Mouse (Mus musculus): ENCODE results near the gene Slc15a4.

Gene Slc15a4

DNA sequence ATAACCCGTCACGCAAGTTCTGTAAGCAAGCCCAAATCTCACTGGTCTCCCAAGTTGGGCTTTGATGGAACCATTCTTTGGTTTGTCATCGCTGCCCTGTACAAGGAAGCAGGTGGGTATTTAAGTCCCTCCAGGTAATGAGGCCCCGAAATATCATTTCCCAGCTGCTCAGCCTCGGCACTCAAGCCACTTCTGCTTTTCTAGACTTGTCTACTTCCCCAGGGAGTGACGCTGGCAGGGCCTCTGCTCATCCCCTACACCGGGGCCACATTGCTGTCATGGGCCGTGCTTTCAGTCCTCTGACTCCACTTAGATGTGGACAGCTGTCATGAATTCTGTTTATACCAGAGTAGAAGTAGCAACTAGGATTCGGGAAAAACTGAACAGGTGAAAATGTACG is 11.6 kb downstream of the Slc15a4 start:
- DNase-seq (ENCODE audit: low read depth, low spot score), result no peak

DNA sequence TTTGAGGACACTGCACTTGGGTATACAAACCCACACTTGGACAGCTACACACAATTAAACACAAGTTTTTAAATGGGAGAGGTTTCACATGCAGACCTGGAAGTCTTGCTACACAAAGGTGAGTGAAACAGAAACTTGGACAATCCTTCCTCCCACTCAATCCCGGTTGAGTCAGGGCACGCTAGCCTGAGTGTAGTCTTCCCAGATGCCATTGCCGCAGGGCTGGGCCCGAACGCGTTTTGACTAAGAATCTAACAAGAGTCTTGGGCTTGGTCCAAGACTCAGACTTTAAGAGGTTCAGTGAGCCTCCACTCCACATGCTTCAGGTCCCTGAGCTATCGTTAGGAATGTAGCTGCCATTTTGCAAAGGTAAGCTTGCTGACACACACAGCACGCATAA is 12.3 kb downstream of the Slc15a4 start:
- no peak for DNase-seq (ENCODE audit: low read depth, low spot score)

GRCm38 (mm10) chr5:127618834-127619233 is 13.9 kb downstream of the Slc15a4 start:
- DNase-seq (ENCODE audit: low read depth, low spot score), result no peak

DNA sequence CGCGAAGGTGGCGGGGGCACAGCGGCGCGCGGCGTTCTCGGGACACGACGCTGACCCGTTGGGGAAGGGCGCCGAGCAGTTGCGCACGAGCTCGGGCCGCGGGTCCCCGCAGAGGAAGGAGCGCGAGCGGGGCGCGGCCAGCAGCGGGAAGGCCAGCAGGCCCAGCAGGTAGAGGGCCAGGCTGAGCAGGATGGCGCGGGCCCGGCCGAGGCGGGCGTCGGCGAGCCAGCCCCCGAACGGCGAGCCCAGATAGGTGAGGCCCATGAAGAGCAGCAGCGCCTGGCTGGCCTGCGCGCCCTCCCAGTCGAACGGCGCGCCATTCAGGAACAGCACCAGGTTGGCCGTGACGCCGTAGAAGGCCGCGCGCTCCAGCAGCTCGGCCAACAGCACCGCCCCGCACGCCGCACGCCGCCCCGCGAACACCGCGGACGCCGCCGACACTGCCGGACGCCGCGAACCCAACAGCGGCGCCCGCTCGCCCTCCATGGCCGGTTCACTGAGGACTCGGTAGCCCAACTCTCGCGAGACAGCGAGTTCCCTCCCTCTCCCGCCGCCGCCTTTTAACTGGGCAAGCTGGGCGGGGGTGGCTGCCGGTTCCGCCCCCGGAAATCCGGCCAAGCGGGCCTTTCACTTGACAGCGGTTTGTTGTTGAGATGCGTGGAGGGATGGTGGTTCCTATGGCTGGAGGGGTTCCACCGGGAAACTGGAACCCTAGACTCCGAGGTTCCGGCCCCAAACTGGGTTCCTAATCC is 15.6 kb downstream of the Slc15a4 start:
- DNase-seq (ENCODE audit: low read depth, low spot score), result peak; percentile 96

DNA sequence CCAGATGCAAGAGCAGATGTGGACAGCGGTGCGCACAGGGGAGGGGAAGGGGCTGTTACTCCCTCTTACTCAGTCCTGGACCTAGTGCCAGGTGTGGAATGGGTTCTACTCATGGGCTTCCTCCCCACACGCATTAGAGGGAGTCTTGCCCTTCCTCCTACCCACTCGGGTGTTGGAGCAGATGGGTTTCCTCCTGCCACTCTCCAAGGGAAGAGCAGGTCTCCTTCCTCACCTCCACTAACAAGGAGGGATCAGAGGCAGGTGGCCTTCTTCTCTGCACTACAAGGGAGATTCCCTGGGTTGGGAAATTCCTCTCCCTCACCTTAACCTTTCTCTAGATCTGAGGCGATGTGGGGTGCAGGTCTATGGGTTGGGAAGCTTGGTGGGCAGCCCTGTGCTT is 16.5 kb downstream of the Slc15a4 start:
- DNase-seq (ENCODE audit: low read depth, low spot score), result no peak

DNA sequence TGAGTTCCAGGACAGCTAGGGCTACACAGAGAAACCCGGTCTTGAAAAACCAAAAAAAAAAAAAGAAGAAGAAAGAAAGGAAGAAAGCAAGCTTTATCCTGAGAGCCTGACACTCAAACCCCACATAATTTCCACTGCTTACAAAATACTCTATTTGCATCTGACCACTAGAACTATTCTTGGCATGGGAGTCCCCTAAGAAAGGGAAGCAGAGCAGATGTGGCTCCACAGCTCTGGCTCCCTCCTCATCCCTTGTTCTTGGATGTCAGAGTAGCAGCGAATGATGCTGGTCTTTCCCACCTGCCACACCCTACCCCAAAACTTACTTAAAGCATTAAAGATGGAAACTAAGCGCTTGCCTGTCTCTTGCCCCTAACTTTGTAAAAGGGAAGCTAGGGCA is 17.2 kb downstream of the Slc15a4 start:
- DNase-seq (ENCODE audit: low read depth, low spot score), result no peak

DNA sequence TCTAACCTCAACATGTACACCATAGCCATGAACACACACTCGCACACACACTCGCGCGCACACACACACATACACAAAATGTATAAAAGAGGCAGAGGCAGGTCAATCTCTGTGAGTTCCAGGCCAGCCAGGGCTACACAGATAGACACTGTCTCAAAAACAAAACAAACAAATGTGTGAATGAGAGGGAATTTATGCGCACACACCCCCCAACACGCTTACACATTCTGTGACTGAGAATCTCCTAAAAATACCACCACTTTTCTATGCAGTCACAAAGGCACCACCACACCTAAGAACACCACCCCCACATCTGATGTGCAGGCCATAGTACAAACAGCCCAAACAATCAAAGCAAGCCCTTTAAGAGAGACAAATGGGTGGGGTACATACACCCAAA is 20.3 kb downstream of the Slc15a4 start:
- DNase-seq (ENCODE audit: low read depth, low spot score), result no peak

DNA sequence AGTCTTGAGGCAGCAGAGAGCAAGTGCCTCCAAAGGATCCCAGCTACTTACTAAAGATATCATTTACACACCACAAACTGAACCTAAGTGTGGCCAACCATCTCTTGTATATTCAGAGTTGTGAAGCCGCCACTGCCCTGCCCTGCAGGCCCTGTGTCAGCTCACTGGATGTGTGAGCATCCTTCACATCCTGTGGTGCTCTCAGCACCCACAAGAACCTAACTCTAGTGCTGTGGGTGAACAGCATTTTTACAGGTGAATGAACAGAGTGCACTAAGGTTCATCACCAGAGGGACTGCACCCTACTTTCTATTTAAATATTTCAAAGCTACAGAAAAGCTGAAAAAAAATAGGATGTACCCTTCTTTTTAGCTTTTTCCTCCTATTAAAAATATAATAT is 20.8 kb downstream of the Slc15a4 start:
- DNase-seq (ENCODE audit: low read depth, low spot score), result no peak

DNA sequence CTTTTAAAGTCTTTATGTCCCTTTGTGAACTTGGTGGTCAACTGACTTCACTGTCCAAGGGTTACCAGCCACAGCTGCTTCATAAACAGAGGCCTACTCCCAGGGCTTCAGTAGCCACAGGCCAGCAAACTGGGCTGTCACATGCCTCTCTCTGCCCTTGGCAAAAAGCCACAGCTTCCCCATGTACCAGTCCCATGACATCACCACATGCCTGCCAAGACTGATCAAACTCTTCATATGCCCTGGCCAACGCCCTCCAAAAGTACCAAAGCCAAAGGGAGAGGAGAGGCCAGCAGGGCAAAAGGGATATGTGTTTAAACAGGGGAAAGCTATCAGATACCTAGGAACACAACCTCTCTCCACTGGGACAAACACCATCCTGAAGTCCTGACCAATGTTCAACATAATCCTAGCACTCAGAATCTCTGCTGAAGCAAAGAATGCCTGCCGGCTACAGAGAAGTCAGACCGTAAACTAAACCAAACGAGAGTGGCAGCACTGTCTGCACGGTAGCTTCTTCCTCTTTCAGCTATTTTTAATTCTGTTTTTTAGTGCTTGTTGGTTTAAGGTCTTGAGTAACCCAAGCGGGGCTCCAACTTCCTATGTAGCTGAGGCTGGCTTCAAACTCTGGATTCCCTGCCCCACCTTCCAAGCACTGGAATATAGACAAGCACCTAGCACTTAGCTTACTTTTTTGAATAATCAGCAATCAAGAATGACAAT is 21.7 kb downstream of the Slc15a4 start:
- DNase-seq (ENCODE audit: low read depth, low spot score), result no peak

DNA sequence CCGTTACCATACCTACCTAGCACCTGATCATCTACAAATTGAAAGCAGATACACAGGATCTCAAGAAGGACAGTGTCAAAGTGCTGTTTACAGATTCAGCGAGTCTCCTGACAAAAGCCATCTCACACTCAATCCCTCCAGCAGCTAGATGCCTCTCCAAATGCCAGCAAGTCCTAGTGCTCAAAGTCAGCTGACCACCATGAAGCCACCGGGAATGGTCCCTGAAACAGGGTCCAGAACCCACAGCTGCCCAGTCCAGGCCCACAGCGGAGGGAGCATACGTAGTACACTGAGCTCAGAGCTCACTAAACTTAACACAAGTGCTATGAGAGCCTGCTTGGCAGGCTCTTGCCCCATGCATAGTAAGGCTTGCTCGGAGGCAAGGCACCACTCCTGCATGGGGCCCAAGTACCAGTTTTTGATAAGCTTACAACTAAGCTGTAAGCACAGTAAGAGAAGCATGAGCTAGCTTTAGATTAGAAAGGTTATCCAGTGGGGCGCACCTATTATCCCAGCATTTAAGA is 23.4 kb downstream of the Slc15a4 start:
- no peak for DNase-seq (ENCODE audit: low read depth, low spot score)

- no peak for DNase-seq (ENCODE audit: low read depth, low spot score)
These were observed 25.2 kb downstream of the Slc15a4 start for GRCm38 (mm10) chr5:127607507-127607906.

GRCm38 (mm10) chr5:127602996-127603395 is 29.7 kb downstream of the Slc15a4 start:
- DNase-seq (ENCODE audit: low read depth, low spot score), result no peak

DNA sequence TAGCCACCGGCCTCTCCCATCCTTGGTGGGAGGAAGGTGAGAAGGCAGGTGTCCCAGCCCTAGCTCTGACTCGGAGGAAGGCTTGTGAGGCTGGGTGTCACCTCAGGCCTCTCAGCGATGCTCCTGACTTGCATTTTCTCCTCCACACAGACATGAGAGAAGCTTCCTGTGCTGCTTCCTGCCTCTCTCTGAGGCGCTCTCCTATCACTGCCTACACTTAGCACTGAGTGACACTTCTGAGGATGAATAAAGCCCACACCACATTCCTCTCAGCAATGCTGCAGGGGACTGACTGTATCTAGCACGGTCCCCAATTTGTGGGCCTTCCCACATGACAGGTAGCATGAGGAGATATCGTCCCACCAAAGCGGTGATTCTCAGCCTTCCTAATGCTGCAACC is 35.8 kb downstream of the Slc15a4 start:
- DNase-seq (ENCODE audit: low read depth, low spot score), result no peak

DNA sequence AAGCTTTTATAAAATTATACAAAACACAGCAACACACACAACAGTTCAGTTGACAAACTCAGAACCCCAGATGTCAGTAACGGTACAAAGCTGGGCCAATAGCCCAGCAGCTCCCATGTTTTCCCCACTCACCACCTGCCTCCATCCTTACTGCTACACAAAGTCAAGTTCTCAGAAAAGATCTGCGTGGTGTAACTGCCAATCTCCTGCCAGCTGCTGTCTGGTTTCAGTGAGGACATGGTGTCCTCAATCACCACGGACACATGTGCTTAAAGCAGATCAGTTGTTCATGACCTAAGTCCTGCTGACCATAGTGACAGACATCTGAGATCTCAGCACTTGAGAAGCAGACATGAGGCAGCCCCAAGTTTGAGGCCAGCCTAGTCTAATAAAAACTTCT is 37.0 kb downstream of the Slc15a4 start:
- no peak for DNase-seq (ENCODE audit: low read depth, low spot score)

DNA sequence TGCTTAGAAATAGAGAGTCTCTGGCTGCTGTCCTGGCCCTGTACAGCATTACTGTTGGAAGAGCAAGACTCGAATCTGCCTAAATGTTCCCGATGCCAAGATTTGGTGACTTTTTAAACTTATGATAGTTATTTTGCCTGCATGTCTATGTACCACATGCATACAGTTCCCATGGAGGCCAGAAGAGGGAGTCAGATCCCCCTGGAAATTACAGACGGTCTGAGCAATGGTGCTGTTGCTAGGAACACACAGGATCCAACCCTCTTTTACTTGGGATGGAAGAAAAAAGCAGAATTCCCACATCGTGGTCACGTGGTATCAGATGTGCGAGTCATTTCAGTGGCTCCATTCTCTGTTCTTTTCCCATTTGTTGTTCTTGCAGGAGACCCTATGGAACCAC is 39.8 kb downstream of the Slc15a4 start:
- peak; percentile 46 for DNase-seq (ENCODE audit: low read depth, low spot score)

DNA sequence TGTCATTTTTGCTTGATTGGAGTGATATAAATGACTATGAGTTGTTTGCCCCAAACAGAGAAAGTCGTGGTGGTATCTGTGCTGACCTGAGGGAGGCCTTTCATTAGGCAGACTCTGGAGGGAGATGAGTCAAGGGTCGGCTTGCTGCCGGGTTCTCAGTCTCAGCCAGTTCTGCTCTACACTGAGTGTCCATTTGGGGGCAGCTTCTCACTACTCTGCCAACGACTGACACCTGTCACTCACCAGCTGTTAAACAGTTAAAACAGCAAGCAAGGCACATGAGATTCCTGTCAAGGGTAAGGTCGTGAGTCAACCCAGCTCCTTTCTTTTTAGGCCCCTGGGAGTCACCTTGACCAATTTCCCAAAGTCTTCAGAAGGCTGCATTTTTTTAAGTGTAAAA is 40.3 kb downstream of the Slc15a4 start:
- DNase-seq (ENCODE audit: low read depth, low spot score), result peak; percentile 46

DNA sequence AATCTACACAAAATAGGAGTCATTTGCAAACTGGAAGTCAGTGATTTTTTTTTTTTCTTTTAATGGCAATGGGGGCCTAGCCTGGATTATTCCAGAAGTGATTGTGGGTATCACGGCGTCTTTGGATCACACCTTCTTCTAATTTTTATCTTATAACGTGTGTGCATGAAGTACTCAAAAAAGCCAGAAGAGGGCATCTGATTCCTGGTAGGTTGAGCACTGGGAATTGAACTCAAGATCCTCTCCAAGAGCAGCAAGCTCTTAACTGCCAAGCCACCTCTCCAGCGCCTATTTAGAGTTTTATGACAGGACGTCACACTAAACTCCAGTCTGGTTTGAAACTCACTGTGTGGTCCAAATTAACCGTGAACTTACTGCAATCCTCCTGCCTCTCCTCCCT is 44.8 kb downstream of the Slc15a4 start:
- peak; percentile 51 for DNase-seq (ENCODE audit: low read depth, low spot score)

GRCm38 (mm10) chr5:127583658-127584057 is 49.0 kb downstream of the Slc15a4 start:
- peak; percentile 60 for DNase-seq (ENCODE audit: low read depth, low spot score)

GRCm38 (mm10) chr5:127577419-127577818 is 55.3 kb downstream of the Slc15a4 start:
- peak; percentile 31 for DNase-seq (ENCODE audit: low read depth, low spot score)

DNA sequence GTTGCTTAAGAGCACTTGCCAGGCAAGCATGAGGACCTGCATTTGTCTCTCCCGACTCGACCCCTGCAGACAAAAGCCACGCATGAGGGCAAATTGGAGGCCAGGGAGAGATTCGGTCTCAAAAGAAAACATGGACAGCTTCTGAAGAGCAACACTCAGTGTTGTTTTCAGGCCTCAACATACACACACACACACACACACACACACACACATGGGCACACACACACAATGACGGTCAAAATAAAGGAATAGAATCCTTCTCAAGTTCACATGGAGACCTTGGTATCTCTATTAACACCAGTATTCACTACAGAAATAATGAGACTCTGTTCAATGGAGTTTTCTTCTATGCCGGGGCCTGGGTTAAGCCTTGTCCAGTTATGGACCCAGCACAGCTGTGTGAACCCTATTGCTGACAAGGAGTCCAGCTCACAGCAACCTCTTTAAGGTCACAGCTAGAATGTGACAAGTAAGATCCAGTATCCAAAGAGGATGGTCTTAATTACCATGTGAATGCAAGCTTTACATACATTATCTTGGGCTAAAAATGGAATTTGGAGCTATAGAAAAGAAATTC is 65.4 kb downstream of the Slc15a4 start:
- no peak for DNase-seq (ENCODE audit: low read depth, low spot score)

DNA sequence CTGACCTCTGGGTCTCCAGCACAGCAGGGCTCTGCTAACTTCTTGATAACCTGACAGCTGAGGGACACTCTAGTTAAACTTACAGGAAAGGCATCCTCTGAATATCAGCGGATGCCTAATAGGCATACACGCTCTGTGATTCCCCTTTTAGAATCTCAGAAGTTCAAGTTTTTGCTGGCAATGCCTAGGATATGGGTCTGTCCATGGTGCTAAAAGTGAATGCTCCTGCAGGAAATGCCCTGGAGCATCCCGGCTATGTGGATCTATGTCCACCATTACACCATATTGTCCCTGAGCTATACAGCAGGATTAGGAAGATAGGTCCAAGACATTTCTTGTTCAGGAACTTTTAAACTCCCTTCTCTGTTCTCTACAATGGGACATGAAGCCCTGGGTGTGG is 71.6 kb downstream of the Slc15a4 start:
- DNase-seq (ENCODE audit: low read depth, low spot score), result peak; percentile 11

- DNase-seq (ENCODE audit: low read depth, low spot score), result no peak
These were observed 84.6 kb downstream of the Slc15a4 start for GRCm38 (mm10) chr5:127548136-127548535.

DNA sequence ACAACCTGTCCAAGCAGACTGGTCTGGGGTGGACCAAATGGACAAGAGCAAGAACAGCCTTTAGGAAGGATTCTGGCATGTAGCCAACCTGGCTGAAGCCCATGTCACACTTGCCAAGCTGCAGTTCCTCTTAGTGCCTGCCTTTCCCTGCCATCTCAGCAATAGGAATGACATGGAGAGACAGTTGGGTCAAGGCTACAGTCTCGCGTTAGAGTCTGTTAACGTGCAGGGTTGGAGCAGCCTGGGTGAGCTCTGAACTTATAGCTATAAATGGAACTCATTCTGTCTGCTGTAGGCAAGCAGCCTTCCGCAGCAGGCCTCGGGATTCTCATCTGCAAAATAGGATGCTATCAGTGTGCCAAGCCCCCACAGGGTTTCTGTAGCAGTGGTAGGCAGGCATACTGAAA is 86.1 kb downstream of the Slc15a4 start:
- DNase-seq (ENCODE audit: low read depth, low spot score), result no peak
